Mouse (Mus musculus): Measurements from ENCODE around the gene Fam187a. TPM values are rescaled to one million over a fixed set of nuclear protein-coding genes. Genes with fewer than 3 reads are reported as not detected.

Gene Fam187a
- polyA plus RNA-seq, 1 experiment from 2014 or later = not detected

DNA sequence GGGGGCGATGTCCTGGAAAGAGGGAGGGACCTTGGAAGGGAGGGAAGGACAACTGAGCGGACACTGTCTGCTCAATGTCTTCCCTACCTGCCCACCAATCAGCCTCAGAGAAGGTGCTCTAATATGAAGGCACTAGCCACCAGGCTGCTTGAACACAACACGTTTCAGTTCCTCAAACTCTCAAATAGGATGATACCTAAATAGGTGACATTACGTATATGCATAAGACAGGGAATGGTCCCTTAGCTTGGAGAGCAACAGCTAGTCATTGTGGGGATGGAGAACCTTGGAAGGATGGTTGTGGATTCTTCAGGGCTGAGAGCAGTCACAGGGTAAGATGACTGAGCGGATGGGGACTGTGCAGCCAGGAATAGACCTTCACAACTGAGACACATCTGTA is 2.5 kb downstream of the Fam187a start:
- Histone ChIP-seq H3K9me3 (ENCODE audit: control insufficient read depth, low read length) (no peaks in the 10 kb centered on the region), H3K36me3 (ENCODE audit: control insufficient read depth, insufficient read depth, low read length) (no peaks in the 10 kb centered on the region), H3K9ac (ENCODE audit: low read depth, low read length) (no peak overlapping the region), H3K4me2 (no peak overlapping the region), H3K27ac (ENCODE audit: low read depth, low read length) (no peak overlapping the region), H3K27me3 (replicated peaks; ENCODE audit: control insufficient read depth, insufficient read depth, low read length) (peaks cover 27% of the 10 kb centered on the region), H3K4me3 (ENCODE audit: low read depth, low read length) (no peak overlapping the region), H3K4me1 (replicated peaks; ENCODE audit: control insufficient read depth, insufficient read depth, low read length) (peaks cover 6% of the 10 kb centered on the region; the same call in 1 of the 2 replicates)
- ATAC-seq (replicated peaks; ENCODE audit: low FRiP score) = no peak
- no peak for DNase-seq (ENCODE audit: low spot score)
- 82% methylated on average over 5 of the region's 5 CpGs for WGBS

DNA sequence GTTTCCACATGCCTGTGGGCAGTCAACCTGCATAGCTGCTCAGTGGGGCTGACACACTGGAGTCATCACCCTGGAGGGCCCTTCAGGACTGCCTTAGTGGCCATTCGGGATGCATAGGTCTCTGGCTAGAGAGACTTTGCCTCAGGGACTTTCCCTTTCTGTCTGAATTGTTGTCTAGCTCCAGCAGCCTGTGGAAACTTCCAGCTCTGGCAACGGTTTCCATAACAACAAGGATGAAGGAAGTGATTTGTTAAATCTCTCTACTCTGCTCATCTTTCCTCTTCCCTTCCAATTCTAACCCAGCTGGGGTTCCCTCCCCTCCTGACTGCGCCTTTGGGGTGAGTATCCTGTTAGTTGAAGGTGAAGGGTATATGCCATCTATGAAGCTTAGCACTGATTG is 3.2 kb downstream of the Fam187a start:
- Histone ChIP-seq H3K36me3 (ENCODE audit: control insufficient read depth, insufficient read depth, low read length) (no peaks in the 10 kb centered on the region), H3K9ac (ENCODE audit: low read depth, low read length) (no peak overlapping the region), H3K4me3 (ENCODE audit: low read depth, low read length) (no peak overlapping the region), H3K9me3 (ENCODE audit: control insufficient read depth, low read length) (no peaks in the 10 kb centered on the region), H3K4me2 (no peak overlapping the region), H3K4me1 (replicated peaks; ENCODE audit: control insufficient read depth, insufficient read depth, low read length) (peaks cover 8% of the 10 kb centered on the region; the same call in 1 of the 2 replicates), H3K27ac (ENCODE audit: low read depth, low read length) (no peak overlapping the region), H3K27me3 (replicated peaks; ENCODE audit: control insufficient read depth, insufficient read depth, low read length) (peaks cover 23% of the 10 kb centered on the region)
- 64% methylated on average over 3 of the region's 3 CpGs for WGBS
- no peak for DNase-seq (ENCODE audit: low spot score)
- ATAC-seq (replicated peaks; ENCODE audit: low FRiP score) = no peak

DNA sequence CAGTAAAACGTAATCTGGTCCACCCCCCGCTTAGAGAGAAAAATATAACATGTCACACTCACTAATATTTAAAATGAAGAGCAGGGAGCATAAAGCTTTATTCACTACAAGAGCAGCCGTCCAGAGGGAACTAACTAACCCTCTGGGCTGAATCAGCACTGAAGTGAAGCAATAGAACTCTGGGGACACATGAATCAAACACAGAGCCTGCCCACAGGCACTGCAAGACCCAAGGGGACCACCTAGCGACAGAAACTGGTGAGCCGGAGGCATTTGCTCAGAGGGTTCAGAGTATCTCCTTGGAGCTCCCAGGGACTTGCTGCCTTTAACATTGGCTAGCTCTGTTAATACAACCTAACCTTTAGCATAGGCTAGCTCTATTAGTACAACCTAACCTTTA is 5.1 kb downstream of the Fam187a start:
- H3K36me3 ChIP-seq (ENCODE audit: control insufficient read depth, insufficient read depth, low read length) = no peaks in the 10 kb centered on the region
- no peak for ATAC-seq (replicated peaks; ENCODE audit: low FRiP score)
- H3K4me3 ChIP-seq (ENCODE audit: low read depth, low read length) = no peak overlapping the region

DNA sequence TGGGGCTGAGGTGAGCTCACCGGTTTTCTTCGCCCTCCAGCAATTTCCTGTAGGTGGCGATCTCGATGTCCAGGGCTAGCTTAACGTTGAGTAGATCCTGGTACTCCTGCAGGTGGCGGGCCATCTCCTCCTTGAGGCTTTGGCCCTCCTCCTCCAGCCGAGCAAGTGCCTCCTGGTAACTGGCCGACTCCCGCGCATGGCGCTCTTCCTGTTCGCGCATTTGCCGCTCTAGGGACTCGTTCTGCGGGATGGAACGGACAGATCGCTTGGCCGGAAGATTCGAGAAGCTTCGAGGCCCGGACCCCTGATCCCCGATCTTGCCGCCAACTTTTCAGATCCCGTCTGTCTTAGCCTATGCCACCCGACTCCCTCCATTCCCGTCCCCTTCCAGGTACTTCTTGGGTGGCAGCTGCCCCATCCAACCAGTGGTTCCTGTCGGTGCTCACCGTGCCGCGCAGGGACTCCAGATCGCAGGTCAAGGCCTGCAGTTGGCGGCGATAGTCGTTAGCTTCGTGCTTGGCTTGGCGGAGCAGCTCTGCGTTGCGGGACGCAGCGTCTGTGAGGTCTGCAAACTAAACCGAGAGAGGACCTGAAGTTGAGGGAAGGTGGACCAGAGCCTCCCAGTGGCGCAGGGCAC is 8.2 kb downstream of the Fam187a start:
- peak; percentile 68 for DNase-seq (ENCODE audit: low spot score)
- H3K4me2 ChIP-seq = peak overlapping the region; percentile 84
- H3K36me3 ChIP-seq (ENCODE audit: control insufficient read depth, insufficient read depth, low read length) = no peaks in the 10 kb centered on the region
- H3K27ac ChIP-seq (ENCODE audit: low read depth, low read length) = peak overlapping the region; percentile 34; the same call in 1 of the 2 replicates
- peak overlapping the region; percentile 53 for H3K4me3 ChIP-seq (ENCODE audit: low read depth, low read length)
- H3K9ac ChIP-seq (ENCODE audit: low read depth, low read length) = peak overlapping the region; percentile 75
- no peaks in the 10 kb centered on the region for H3K9me3 ChIP-seq (ENCODE audit: control insufficient read depth, low read length)
- H3K27me3 ChIP-seq (replicated peaks; ENCODE audit: control insufficient read depth, insufficient read depth, low read length) = peaks cover 43% of the 10 kb centered on the region
- ATAC-seq (replicated peaks; ENCODE audit: low FRiP score) = peak; percentile 73
- H3K4me1 ChIP-seq (replicated peaks; ENCODE audit: control insufficient read depth, insufficient read depth, low read length) = peaks cover 21% of the 10 kb centered on the region
- 5% methylated on average over 43 of the region's 43 CpGs for WGBS

More for the DNA sequence above, 5.1 kb downstream of the Fam187a start:
- H3K4me1 ChIP-seq (replicated peaks; ENCODE audit: control insufficient read depth, insufficient read depth, low read length) = peaks cover 9% of the 10 kb centered on the region
- no peak for DNase-seq (ENCODE audit: low spot score)
- no peak overlapping the region for H3K9ac ChIP-seq (ENCODE audit: low read depth, low read length)
- 74% methylated on average over 5 of the region's 5 CpGs for WGBS
- H3K27ac ChIP-seq (ENCODE audit: low read depth, low read length) = no peak overlapping the region
- no peaks in the 10 kb centered on the region for H3K9me3 ChIP-seq (ENCODE audit: control insufficient read depth, low read length)
- peaks cover 40% of the 10 kb centered on the region for H3K27me3 ChIP-seq (replicated peaks; ENCODE audit: control insufficient read depth, insufficient read depth, low read length)
- H3K4me2 ChIP-seq = no peak overlapping the region

DNA sequence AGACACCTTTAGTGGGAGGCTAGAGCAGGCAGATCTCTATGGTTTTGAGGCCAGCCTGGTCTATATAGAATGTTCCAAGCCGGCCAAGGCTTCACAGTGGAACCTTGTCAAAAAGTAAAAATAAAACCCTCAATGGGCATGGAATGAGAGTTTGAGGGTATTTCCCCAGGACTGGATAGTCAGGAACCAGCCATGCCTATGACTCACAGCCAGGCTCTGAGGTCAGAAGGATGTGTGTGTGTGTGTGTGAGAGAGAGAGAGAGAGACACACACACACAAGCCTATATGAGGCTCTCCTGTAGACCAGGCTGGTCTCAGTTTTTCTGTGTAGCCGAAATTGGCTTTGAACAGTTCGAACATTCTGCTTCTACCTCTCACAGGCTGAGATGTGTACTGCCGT is 9.7 kb downstream of the Fam187a start:
- Histone ChIP-seq H3K36me3 (ENCODE audit: control insufficient read depth, insufficient read depth, low read length) (no peaks in the 10 kb centered on the region), H3K27me3 (replicated peaks; ENCODE audit: control insufficient read depth, insufficient read depth, low read length) (peaks cover 37% of the 10 kb centered on the region), H3K27ac (ENCODE audit: low read depth, low read length) (0 out of 2 replicates have a peak overlapping the region, but pooled peaks have one; percentile 10), H3K4me2 (peak overlapping the region; percentile 62), H3K4me3 (ENCODE audit: low read depth, low read length) (no peak overlapping the region), H3K9ac (ENCODE audit: low read depth, low read length) (peak overlapping the region; percentile 72), H3K9me3 (ENCODE audit: control insufficient read depth, low read length) (no peaks in the 10 kb centered on the region), H3K4me1 (replicated peaks; ENCODE audit: control insufficient read depth, insufficient read depth, low read length) (peaks cover 21% of the 10 kb centered on the region)
- ATAC-seq (replicated peaks; ENCODE audit: low FRiP score) = no peak
- no peak for DNase-seq (ENCODE audit: low spot score)
- WGBS = 85% methylated on average over 4 of the region's 4 CpGs

DNA sequence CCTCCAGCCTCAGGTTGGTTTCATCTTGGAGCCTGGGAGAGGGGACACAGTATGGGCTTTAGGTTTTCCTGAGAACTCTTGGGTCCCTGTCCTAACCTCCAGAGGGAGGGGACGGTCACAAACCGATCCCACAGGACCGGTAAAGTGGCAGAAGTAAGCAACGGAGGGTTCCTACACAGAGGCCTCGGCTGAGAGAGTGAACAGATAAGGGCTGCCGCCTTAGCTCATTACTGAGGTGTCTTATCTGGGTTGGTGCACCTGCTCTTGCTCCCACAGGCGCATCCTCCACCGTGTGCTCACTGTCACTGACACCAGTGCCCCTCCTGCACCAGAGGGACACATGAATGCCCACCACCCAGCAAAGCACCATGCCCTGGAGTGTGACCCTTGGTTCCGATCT is 10.8 kb downstream of the Fam187a start:
- Histone ChIP-seq H3K4me3 (ENCODE audit: low read depth, low read length) (peak overlapping the region; percentile 30), H3K4me2 (peak overlapping the region; percentile 62), H3K27ac (ENCODE audit: low read depth, low read length) (peak overlapping the region; percentile 67), H3K36me3 (ENCODE audit: control insufficient read depth, insufficient read depth, low read length) (no peaks in the 10 kb centered on the region), H3K27me3 (replicated peaks; ENCODE audit: control insufficient read depth, insufficient read depth, low read length) (peaks cover 37% of the 10 kb centered on the region), H3K9ac (ENCODE audit: low read depth, low read length) (peak overlapping the region; percentile 72), H3K9me3 (ENCODE audit: control insufficient read depth, low read length) (no peaks in the 10 kb centered on the region), H3K4me1 (replicated peaks; ENCODE audit: control insufficient read depth, insufficient read depth, low read length) (peaks cover 21% of the 10 kb centered on the region)
- DNase-seq (ENCODE audit: low spot score) (no peak), ATAC-seq (replicated peaks; ENCODE audit: low FRiP score) (peak; percentile 96)
- WGBS = 34% methylated on average over 9 of the region's 9 CpGs

DNA sequence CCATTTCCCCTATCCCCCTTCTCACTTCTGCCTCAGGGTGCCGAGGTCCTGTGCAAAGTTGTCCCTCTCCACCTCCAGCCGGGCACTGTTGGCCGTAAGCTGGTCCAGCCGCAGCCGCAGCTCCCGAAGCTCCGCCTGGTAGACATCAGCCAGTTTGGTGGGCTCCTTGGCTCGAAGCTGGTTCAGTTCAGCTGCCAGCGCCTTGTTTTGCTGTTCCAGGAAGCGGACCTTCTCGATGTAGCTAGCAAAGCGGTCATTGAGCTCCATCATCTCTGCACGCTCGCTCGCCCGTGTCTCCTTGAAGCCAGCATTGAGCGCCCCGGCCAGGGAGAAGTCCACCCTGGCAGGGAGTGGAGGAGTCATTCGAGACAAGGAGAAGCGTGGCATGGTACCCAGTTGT is 11.7 kb downstream of the Fam187a start:
- Histone ChIP-seq H3K4me2 (no peak overlapping the region; the same call in 1 of the 2 replicates), H3K4me1 (replicated peaks; ENCODE audit: control insufficient read depth, insufficient read depth, low read length) (peaks cover 21% of the 10 kb centered on the region), H3K27ac (ENCODE audit: low read depth, low read length) (no peak overlapping the region), H3K4me3 (ENCODE audit: low read depth, low read length) (no peak overlapping the region), H3K36me3 (ENCODE audit: control insufficient read depth, insufficient read depth, low read length) (no peaks in the 10 kb centered on the region), H3K9ac (ENCODE audit: low read depth, low read length) (0 out of 2 replicates have a peak overlapping the region, but pooled peaks have one; percentile 20), H3K9me3 (ENCODE audit: control insufficient read depth, low read length) (no peaks in the 10 kb centered on the region), H3K27me3 (replicated peaks; ENCODE audit: control insufficient read depth, insufficient read depth, low read length) (peaks cover 36% of the 10 kb centered on the region)
- ATAC-seq (replicated peaks; ENCODE audit: low FRiP score) (no peak), DNase-seq (ENCODE audit: low spot score) (no peak)
- WGBS = 68% methylated on average over 20 of the region's 20 CpGs

DNA sequence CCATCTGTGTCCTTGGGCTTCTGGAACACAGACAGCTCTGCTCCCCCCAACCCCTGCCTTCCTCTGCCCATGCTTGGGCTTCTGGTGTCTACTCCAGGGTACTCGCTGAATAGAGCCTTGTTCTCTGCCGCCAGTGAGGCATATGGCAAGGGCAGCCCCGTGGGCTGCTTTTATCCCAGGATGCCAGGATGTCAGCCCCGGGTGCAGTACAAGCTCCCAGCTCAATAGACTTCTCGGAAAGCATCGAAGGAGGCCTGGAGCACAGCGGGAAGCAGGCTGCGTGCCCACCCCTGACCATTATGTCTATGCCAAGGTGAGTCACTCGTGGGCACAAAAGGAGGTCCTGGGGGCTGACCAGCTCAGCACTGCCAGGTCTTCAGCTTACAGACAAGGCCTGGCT is 13.4 kb downstream of the Fam187a start:
- ATAC-seq (replicated peaks; ENCODE audit: low FRiP score) = no peak
- Histone ChIP-seq H3K27me3 (replicated peaks; ENCODE audit: control insufficient read depth, insufficient read depth, low read length) (peaks cover 31% of the 10 kb centered on the region), H3K27ac (ENCODE audit: low read depth, low read length) (no peak overlapping the region), H3K9me3 (ENCODE audit: control insufficient read depth, low read length) (no peaks in the 10 kb centered on the region), H3K9ac (ENCODE audit: low read depth, low read length) (no peak overlapping the region), H3K4me2 (no peak overlapping the region), H3K4me3 (ENCODE audit: low read depth, low read length) (no peak overlapping the region), H3K4me1 (replicated peaks; ENCODE audit: control insufficient read depth, insufficient read depth, low read length) (peaks cover 17% of the 10 kb centered on the region), H3K36me3 (ENCODE audit: control insufficient read depth, insufficient read depth, low read length) (no peaks in the 10 kb centered on the region)
- DNase-seq (ENCODE audit: low spot score) = no peak
- 78% methylated on average over 9 of the region's 9 CpGs for WGBS

DNA sequence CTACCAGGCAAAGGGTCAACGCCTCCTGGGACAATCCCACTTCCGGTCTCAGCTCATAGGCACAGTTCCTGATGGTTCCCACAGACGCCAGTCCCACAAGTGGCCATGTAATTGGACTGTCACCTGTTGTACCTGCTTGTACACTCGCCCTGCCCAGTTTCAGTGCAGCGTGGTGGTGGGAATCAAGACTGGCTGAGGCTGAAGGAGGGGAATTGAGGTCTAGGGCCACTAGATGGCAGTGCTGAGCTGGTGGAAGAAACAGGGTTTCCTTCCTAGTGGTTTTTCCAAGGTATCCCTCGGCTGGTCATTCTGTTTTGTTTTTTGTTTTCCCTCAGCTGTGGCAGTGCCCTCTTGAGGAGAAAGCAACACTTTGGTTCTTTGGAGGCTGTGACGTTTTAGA is 15.8 kb downstream of the Fam187a start, which contains the start of gene Gfap:
Gfap (minus strand) TSS at position 150 of the 400 bp plus-strand sequence.
- 10% methylated on average over 7 of the region's 7 CpGs for WGBS
- H3K4me3 ChIP-seq (ENCODE audit: low read depth, low read length) = no peak within 1 kb of the TSS
- H3K27me3 ChIP-seq (replicated peaks; ENCODE audit: control insufficient read depth, insufficient read depth, low read length) = peaks cover 14% of the 10 kb centered on the region
- ATAC-seq (replicated peaks; ENCODE audit: low FRiP score) (no peak), DNase-seq (ENCODE audit: low spot score) (peak; percentile 71)
- H3K27ac ChIP-seq (ENCODE audit: low read depth, low read length) = no peak within 1 kb of the TSS
- H3K4me1 ChIP-seq (replicated peaks; ENCODE audit: control insufficient read depth, insufficient read depth, low read length) = peaks cover 7% of the 10 kb centered on the region
- no peak within 1 kb of the TSS for H3K9ac ChIP-seq (ENCODE audit: low read depth, low read length)
- H3K4me2 ChIP-seq = no peak within 1 kb of the TSS
- H3K9me3 ChIP-seq (ENCODE audit: control insufficient read depth, low read length) = no peaks in the 10 kb centered on the region
- H3K36me3 ChIP-seq (ENCODE audit: control insufficient read depth, insufficient read depth, low read length) = peaks cover 7% of the 10 kb centered on the region
